Mouse (Mus musculus): ENCODE measurements around the gene Dnlz. TPM values are rescaled to one million over a fixed set of nuclear protein-coding genes. Genes with fewer than 3 reads are reported as not detected.
A peak's percentile ranks its signal among the peaks of the same experiment; 100 is the strongest.
"Not testable (repeated sequence)": the region's sequence is repeated elsewhere in the genome, so short reads cannot be mapped to it uniquely, and the experiment has no call there.

Gene Dnlz
- polyA plus RNA-seq, 1 experiment from 2014 or later, result 24.7 TPM

DNA sequence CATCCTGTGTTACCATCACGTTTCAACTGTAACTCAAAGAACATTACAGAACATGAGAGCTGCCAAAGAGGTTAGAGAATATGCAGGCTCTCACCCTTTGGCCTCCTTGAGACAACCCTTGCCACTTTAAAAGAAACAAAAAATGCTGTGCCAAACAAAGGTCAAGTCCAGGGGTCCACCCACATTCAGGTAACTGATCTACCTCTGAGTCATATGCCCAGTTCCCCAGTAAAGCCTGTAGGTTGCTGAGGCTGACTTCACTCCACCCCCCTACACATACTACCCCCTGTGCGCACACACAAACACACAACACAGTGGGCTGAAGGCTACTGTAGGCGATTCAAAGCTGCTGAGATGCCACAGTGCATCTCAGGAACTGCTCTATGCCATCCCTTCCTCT is 35.8 kb upstream of the Dnlz start:
- 85% methylated on average over 3 of the region's 3 CpGs for WGBS
- Histone ChIP-seq H3K4me3 (ENCODE audit: low read length) (no peak overlapping the region; the same call in 1 of the 2 replicates), H3K9ac (ENCODE audit: low read length) (peak overlapping the region; percentile 97; the same call in 1 of the 2 replicates), H3K4me2 (ENCODE audit: low read depth, low read length) (peak overlapping the region; percentile 96; the same call in 1 of the 2 replicates), H3K4me1 (replicated peaks; ENCODE audit: control insufficient read depth, insufficient read depth, low read length) (peaks cover 15% of the 10 kb centered on the region), H3K27ac (ENCODE audit: low read length) (no peak overlapping the region), H3K27me3 (ENCODE audit: control insufficient read depth, insufficient read depth, low read depth, low read length) (no peaks in the 10 kb centered on the region), H3K9me3 (ENCODE audit: control insufficient read depth, low read length) (no peaks in the 10 kb centered on the region), H3K36me3 (ENCODE audit: control insufficient read depth, insufficient read depth, low read length) (peaks cover 45% of the 10 kb centered on the region)
- no peak for ATAC-seq (ENCODE audit: low read depth)

DNA sequence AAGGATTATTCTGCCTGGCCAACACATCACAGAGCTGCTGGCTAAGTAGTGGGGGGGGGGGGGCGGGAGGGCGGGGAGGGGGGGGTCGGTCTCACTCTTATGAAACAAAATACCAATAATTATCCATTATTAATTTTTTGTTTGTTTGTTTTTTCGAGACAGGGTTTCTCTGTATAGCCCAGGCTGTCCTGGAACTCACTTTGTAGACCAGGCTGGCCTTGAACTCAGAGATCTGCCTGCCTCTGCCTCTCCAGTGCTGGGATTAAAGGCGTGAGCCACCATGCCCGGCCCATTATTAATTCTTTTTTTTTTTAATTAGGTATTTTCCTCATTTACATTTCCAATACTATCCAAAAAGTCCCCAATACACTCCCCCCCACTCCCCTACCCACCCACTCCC is 29.0 kb upstream of the Dnlz start:
- H3K27ac ChIP-seq (ENCODE audit: low read length); ATAC-seq (ENCODE audit: low read depth); H3K9me3 ChIP-seq (ENCODE audit: control insufficient read depth, low read length); H3K27me3 ChIP-seq (ENCODE audit: control insufficient read depth, insufficient read depth, low read depth, low read length); H3K4me1 ChIP-seq (replicated peaks; ENCODE audit: control insufficient read depth, insufficient read depth, low read length): not testable (repeated sequence)
- 28% methylated on average over 6 of the region's 6 CpGs for WGBS
- peak overlapping the region; percentile 90 for H3K4me2 ChIP-seq (ENCODE audit: low read depth, low read length)
- peaks cover 42% of the 10 kb centered on the region for H3K36me3 ChIP-seq (ENCODE audit: control insufficient read depth, insufficient read depth, low read length)
- peak overlapping the region; percentile 85 for H3K9ac ChIP-seq (ENCODE audit: low read length)
- peak overlapping the region; percentile 85 for H3K4me3 ChIP-seq (ENCODE audit: low read length)

DNA sequence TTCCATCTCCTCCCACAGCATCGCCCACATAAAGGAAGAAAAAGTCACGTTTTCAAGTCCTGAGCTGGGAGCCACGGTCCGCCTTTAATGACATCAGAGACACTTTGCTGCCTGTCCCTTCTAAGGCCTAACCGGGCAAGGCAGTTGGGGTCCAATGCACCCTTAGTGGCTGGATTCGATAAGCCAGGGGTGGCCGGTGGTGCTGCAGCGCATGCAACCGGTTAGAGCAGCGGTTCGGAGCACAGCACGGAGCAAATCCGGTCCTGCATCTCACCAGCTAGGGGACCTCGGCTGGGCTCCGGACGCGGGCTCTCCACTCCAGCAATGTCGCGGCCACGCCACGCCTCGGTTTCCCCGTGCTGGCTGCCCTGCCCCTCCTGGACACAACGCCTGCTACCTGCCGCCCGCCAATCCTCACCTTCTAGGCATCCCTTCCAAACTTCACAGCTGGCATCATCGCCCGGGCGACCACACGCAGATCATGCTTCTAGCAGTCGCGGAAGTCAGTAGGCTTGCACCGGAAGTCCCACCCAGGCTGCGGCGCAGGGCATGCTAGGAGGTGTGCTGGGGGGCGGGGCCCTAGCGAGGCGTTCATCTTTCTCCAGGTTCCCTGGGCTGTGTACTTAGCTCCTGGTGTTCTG is 28.3 kb upstream of the Dnlz start, which contains the start of gene Snapc4:
Gene Snapc4 (minus strand): TSS at position 523 of the 641 bp plus-strand sequence.
- Histone ChIP-seq H3K36me3 (ENCODE audit: control insufficient read depth, insufficient read depth, low read length) (peaks cover 41% of the 10 kb centered on the region), H3K9ac (ENCODE audit: low read length) (peak within 1 kb of the TSS; percentile 85), H3K27me3 (ENCODE audit: control insufficient read depth, insufficient read depth, low read depth, low read length) (no peaks in the 10 kb centered on the region), H3K27ac (ENCODE audit: low read length) (peak within 1 kb of the TSS; percentile 20; the same call in 1 of the 2 replicates), H3K9me3 (ENCODE audit: control insufficient read depth, low read length) (no peaks in the 10 kb centered on the region), H3K4me1 (replicated peaks; ENCODE audit: control insufficient read depth, insufficient read depth, low read length) (no peaks in the 10 kb centered on the region; the same call in 1 of the 2 replicates), H3K4me2 (ENCODE audit: low read depth, low read length) (peak within 1 kb of the TSS; percentile 90), H3K4me3 (ENCODE audit: low read length) (peak within 1 kb of the TSS; percentile 85)
- ATAC-seq (ENCODE audit: low read depth), result peak; percentile 95
- WGBS, result under 1% methylated on average over 38 of the region's 38 CpGs

DNA sequence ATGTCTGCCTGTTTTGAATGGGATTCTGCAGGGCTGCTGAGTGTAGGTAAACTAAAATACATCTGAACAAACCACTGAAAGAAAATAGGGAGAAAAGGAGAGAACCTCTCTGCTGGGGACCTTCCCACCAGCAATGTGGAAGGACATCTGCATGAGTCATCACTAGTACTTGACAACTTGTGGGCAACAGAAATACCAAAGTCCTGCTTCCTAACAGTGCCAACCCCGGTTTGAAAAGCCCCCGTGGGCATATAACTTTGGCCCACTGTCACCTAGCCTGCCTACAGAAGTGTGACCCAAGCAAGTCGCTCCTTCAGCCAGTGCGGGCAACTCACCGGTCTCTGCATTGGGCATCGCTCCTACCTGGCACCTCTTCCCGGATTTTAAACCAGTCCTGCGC is 20.5 kb upstream of the Dnlz start:
- H3K4me1 ChIP-seq (replicated peaks; ENCODE audit: control insufficient read depth, insufficient read depth, low read length), result no peaks in the 10 kb centered on the region
- H3K4me2 ChIP-seq (ENCODE audit: low read depth, low read length), result no peak overlapping the region
- H3K9ac ChIP-seq (ENCODE audit: low read length), result no peak overlapping the region
- peaks cover 48% of the 10 kb centered on the region for H3K36me3 ChIP-seq (ENCODE audit: control insufficient read depth, insufficient read depth, low read length)
- no peak overlapping the region for H3K27ac ChIP-seq (ENCODE audit: low read length)
- H3K27me3 ChIP-seq (ENCODE audit: control insufficient read depth, insufficient read depth, low read depth, low read length), result no peaks in the 10 kb centered on the region
- no peaks in the 10 kb centered on the region for H3K9me3 ChIP-seq (ENCODE audit: control insufficient read depth, low read length)
- 96% methylated on average over 8 of the region's 8 CpGs for WGBS
- no peak overlapping the region for H3K4me3 ChIP-seq (ENCODE audit: low read length)
- ATAC-seq (ENCODE audit: low read depth), result no peak

DNA sequence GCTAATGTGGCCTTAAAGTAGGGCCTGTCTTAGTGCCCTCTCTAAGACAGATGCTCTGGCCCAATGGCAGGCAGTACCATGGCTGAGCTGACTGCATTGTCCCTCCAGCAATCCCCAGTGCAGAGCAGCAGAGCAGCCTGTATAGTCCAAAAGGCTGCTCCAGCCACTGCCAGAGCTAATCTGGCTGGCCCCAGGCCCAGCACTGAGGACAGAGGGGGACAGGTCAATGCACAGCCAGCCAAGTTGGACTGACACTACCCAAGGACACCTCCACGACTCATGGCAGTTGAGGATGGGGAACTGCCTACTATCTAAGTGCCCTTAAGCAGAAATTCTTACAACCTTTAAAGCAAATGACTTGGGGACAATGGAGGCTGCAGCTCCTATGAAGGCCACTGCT is 16.7 kb upstream of the Dnlz start:
- no peak overlapping the region for H3K9ac ChIP-seq (ENCODE audit: low read length)
- no peak for ATAC-seq (ENCODE audit: low read depth)
- H3K4me2 ChIP-seq (ENCODE audit: low read depth, low read length), result no peak overlapping the region
- peaks cover 10% of the 10 kb centered on the region for H3K4me1 ChIP-seq (replicated peaks; ENCODE audit: control insufficient read depth, insufficient read depth, low read length)
- WGBS, result 73% methylated on average over 1 of the region's 1 CpGs
- no peak overlapping the region for H3K4me3 ChIP-seq (ENCODE audit: low read length)
- no peak overlapping the region for H3K27ac ChIP-seq (ENCODE audit: low read length)
- no peaks in the 10 kb centered on the region for H3K9me3 ChIP-seq (ENCODE audit: control insufficient read depth, low read length)
- H3K36me3 ChIP-seq (ENCODE audit: control insufficient read depth, insufficient read depth, low read length), result peaks cover 40% of the 10 kb centered on the region
- H3K27me3 ChIP-seq (ENCODE audit: control insufficient read depth, insufficient read depth, low read depth, low read length), result no peaks in the 10 kb centered on the region

DNA sequence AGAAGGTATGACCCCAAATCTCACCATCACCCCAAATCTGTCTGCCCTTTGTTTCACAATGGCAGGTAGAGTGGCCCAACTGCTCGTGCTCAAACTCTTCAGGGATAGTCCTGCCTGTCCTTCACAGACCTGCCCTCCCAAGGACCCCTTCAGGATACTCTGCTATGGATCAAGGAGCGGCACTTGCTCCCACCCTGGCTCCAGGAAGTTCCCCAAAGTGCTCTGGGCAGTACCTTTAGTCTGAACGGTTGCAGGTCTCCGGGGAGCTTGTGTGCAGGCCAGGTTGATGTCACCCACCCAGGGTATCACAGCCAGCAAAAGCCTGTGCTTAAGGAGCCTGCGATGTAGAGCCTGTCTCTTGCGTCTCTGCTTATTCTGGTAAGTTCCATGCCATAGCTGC is 16.0 kb upstream of the Dnlz start:
- no peaks in the 10 kb centered on the region for H3K9me3 ChIP-seq (ENCODE audit: control insufficient read depth, low read length)
- ATAC-seq (ENCODE audit: low read depth), result no peak
- no peak overlapping the region for H3K9ac ChIP-seq (ENCODE audit: low read length)
- H3K27me3 ChIP-seq (ENCODE audit: control insufficient read depth, insufficient read depth, low read depth, low read length), result no peaks in the 10 kb centered on the region
- peaks cover 10% of the 10 kb centered on the region for H3K4me1 ChIP-seq (replicated peaks; ENCODE audit: control insufficient read depth, insufficient read depth, low read length)
- H3K4me2 ChIP-seq (ENCODE audit: low read depth, low read length), result no peak overlapping the region
- 93% methylated on average over 6 of the region's 6 CpGs for WGBS
- H3K27ac ChIP-seq (ENCODE audit: low read length), result no peak overlapping the region
- H3K4me3 ChIP-seq (ENCODE audit: low read length), result no peak overlapping the region
- H3K36me3 ChIP-seq (ENCODE audit: control insufficient read depth, insufficient read depth, low read length), result peaks cover 40% of the 10 kb centered on the region

DNA sequence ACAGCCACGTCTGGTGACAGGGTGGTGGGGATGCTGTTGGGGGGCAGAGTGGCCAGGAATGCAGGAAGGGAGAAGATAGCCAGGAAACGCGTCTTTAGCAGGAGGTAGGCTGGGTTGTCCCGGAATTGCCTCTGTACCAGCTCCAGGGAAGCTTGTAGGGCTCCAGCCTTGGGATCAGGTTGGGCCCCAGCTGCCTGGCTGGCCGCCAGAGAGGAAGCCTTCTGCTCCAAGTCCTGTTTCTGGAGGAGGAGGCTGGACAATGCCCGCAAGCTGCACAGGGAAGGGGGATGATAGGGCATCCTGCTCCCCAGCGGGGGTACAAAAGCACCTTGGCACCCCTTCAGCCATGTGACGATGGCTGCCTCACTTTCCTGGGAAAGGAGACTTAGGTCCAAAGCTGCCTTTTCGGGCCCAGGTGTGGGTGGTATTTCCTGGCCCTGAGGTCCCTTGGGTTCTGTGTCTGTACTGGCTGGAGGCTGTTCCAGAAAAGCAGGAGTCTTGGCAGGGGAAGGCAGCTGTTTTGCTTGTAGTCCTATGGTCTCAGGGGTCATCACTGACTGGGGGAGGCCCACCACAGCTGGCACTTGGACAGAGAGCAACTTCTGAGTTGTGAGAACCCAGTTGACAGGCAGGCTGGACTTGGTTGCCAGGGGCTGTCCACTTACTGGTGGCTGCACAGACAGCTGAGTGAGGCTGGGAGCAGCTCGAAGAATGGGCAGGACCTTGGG is 13.0 kb upstream of the Dnlz start:
- WGBS, result 52% methylated on average over 10 of the region's 10 CpGs
- peak overlapping the region; percentile 47 for H3K27ac ChIP-seq (ENCODE audit: low read length)
- H3K4me1 ChIP-seq (replicated peaks; ENCODE audit: control insufficient read depth, insufficient read depth, low read length), result peaks cover 10% of the 10 kb centered on the region
- no peaks in the 10 kb centered on the region for H3K9me3 ChIP-seq (ENCODE audit: control insufficient read depth, low read length)
- no peak overlapping the region for H3K9ac ChIP-seq (ENCODE audit: low read length)
- peak; percentile 51; the same call in 1 of the 2 replicates for ATAC-seq (ENCODE audit: low read depth)
- no peak overlapping the region for H3K4me2 ChIP-seq (ENCODE audit: low read depth, low read length)
- peaks cover 20% of the 10 kb centered on the region for H3K36me3 ChIP-seq (ENCODE audit: control insufficient read depth, insufficient read depth, low read length)
- H3K4me3 ChIP-seq (ENCODE audit: low read length), result no peak overlapping the region
- H3K27me3 ChIP-seq (ENCODE audit: control insufficient read depth, insufficient read depth, low read depth, low read length), result no peaks in the 10 kb centered on the region

DNA sequence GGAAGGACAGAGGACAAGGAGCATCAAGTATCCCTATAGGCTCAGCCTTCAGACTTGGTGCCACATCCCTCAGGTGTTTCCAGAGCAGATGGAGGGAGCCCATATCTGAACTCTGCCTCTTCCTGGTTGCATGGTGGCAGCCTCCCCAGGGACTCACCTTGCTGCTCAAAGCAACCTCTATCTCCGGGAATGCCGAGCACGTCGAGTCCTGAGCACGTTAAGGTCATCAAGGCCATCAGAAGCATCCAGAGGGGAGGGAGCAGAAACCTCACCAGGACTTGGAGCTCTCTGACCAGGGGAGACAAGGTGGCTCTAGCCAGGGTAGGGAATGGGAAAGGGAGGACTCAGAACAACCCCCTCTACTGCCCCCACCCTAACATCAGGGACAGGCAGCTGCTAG is 11.6 kb upstream of the Dnlz start:
- 34% methylated on average over 5 of the region's 5 CpGs for WGBS
- peaks cover 15% of the 10 kb centered on the region for H3K36me3 ChIP-seq (ENCODE audit: control insufficient read depth, insufficient read depth, low read length)
- no peak overlapping the region for H3K9ac ChIP-seq (ENCODE audit: low read length)
- peaks cover 10% of the 10 kb centered on the region for H3K4me1 ChIP-seq (replicated peaks; ENCODE audit: control insufficient read depth, insufficient read depth, low read length)
- H3K27ac ChIP-seq (ENCODE audit: low read length), result no peak overlapping the region
- ATAC-seq (ENCODE audit: low read depth), result no peak
- H3K4me3 ChIP-seq (ENCODE audit: low read length), result no peak overlapping the region
- H3K4me2 ChIP-seq (ENCODE audit: low read depth, low read length), result no peak overlapping the region
- H3K27me3 ChIP-seq (ENCODE audit: control insufficient read depth, insufficient read depth, low read depth, low read length), result no peaks in the 10 kb centered on the region
- no peaks in the 10 kb centered on the region for H3K9me3 ChIP-seq (ENCODE audit: control insufficient read depth, low read length)

DNA sequence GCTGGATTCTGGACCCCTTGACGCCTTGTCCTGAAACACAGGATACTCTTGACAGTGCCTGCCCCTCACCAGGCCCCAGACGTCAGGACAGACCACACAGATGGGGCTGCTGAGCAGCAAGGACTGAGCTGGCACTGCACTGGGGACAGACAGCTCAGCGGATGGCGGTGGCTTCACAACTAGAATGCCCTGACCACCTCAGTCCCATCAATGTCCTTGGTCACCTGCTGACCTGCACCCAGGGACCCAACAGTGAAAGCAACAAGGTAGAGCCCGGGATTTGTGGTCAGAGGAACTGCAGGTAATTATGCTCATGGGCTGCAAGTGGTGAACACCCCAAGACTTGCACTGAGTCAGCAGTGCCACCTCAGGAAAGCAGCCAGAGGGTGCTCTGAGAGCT is 11.1 kb upstream of the Dnlz start:
- H3K4me1 ChIP-seq (replicated peaks; ENCODE audit: control insufficient read depth, insufficient read depth, low read length), result peaks cover 10% of the 10 kb centered on the region
- no peak overlapping the region for H3K27ac ChIP-seq (ENCODE audit: low read length)
- 76% methylated on average over 5 of the region's 5 CpGs for WGBS
- ATAC-seq (ENCODE audit: low read depth), result no peak
- H3K4me3 ChIP-seq (ENCODE audit: low read length), result no peak overlapping the region
- no peak overlapping the region for H3K9ac ChIP-seq (ENCODE audit: low read length)
- peaks cover 13% of the 10 kb centered on the region for H3K36me3 ChIP-seq (ENCODE audit: control insufficient read depth, insufficient read depth, low read length)
- H3K4me2 ChIP-seq (ENCODE audit: low read depth, low read length), result no peak overlapping the region
- no peaks in the 10 kb centered on the region for H3K9me3 ChIP-seq (ENCODE audit: control insufficient read depth, low read length)
- no peaks in the 10 kb centered on the region for H3K27me3 ChIP-seq (ENCODE audit: control insufficient read depth, insufficient read depth, low read depth, low read length)
